Mouse (Mus musculus) myocyte (in vitro differentiated cells): ENCODE measurements around the gene Dcbld2. TPM values are rescaled to one million over a fixed set of nuclear protein-coding genes. Genes with fewer than 3 reads are reported as not detected.

ENCODE experiments used
- H3K27me3 ChIP-seq: one replicate; pipeline ENCODE4 v1.6.1; 2011; ENCODE audit not compliant: control insufficient read depth, insufficient read depth, insufficient read length
- H3K36me3 ChIP-seq: one replicate; pipeline ENCODE4 v1.6.1; 2011; ENCODE audit not compliant: control insufficient read depth, insufficient read depth
- H3K4me2 ChIP-seq: one replicate; pipeline ENCODE4 v1.6.1; 2011; ENCODE audit warnings: low read depth, control low read depth
- H3K4me3 ChIP-seq: one replicate; pipeline ENCODE4 v1.5.1; 2011; ENCODE audit warnings: mild to moderate bottlenecking, control low read depth, moderate library complexity
- H3K79me2 ChIP-seq: one replicate; pipeline ENCODE4 v1.6.1; 2011; ENCODE audit not compliant: control insufficient read depth, insufficient read depth
- H3ac ChIP-seq: one replicate; pipeline ENCODE4 v1.6.1; 2011; ENCODE audit not compliant: control insufficient read depth, insufficient read length
- CEBPB ChIP-seq: IDR thresholded peaks from 2 replicates; pipeline ENCODE4 v1.6.1; 2011; ENCODE audit warnings: mild to moderate bottlenecking, moderate library complexity; ENCODE audit not compliant: poor library complexity, insufficient read depth, severe bottlenecking
- E2F4 ChIP-seq: IDR thresholded peaks from one replicate; pipeline ENCODE4 v1.6.1; 2011; ENCODE audit warnings: mild to moderate bottlenecking, control low read depth, moderate library complexity; ENCODE audit not compliant: insufficient read depth
- MAX ChIP-seq: IDR thresholded peaks from one replicate; pipeline ENCODE4 v1.6.1; 2011; ENCODE audit warnings: low read depth, mild to moderate bottlenecking, control low read depth
- MYOD1 ChIP-seq, 3 experiments: IDR thresholded peaks; one replicate each; pipeline ENCODE4 v1.6.1; 2011; ENCODE audit warnings: control low read depth in 2 of 3, low read depth in 2 of 3, mild to moderate bottlenecking in 2 of 3, moderate library complexity in 1 of 3; ENCODE audit not compliant: insufficient read length in 2 of 3, control insufficient read depth in 1 of 3
- MYOG ChIP-seq, 3 experiments: IDR thresholded peaks; one replicate each; pipeline ENCODE4 v1.6.1; 2011; ENCODE audit warnings: control low read depth in 2 of 3, low read depth in 2 of 3, mild to moderate bottlenecking in 2 of 3; ENCODE audit not compliant: insufficient read length in 2 of 3, control insufficient read depth in 1 of 3, insufficient read depth in 1 of 3
- POLR2A ChIP-seq: IDR thresholded peaks from one replicate; pipeline ENCODE4 v1.6.1; 2011; ENCODE audit warnings: low read depth, mild to moderate bottlenecking, control low read depth, moderate library complexity; ENCODE audit not compliant: insufficient read length
- POLR2AphosphoS2 ChIP-seq: IDR thresholded peaks from one replicate; pipeline ENCODE4 v1.6.1; 2011; ENCODE audit warnings: low read depth, control low read depth; ENCODE audit not compliant: insufficient read length
- REST ChIP-seq: IDR thresholded peaks from one replicate; pipeline ENCODE4 v1.6.1; 2011; ENCODE audit warnings: mild to moderate bottlenecking, control low read depth, moderate library complexity; ENCODE audit not compliant: insufficient read depth, insufficient read length
- SRF ChIP-seq: IDR thresholded peaks from one replicate; pipeline ENCODE4 v1.6.1; 2011; ENCODE audit warnings: low read depth; ENCODE audit not compliant: control insufficient read depth, insufficient read length
- TCF12 ChIP-seq: IDR thresholded peaks from one replicate; pipeline ENCODE4 v1.6.1; 2011; ENCODE audit warnings: mild to moderate bottlenecking, control low read depth; ENCODE audit not compliant: poor library complexity, insufficient read depth, severe bottlenecking
- TCF3 ChIP-seq: IDR thresholded peaks from one replicate; pipeline ENCODE4 v1.6.1; 2011; ENCODE audit warnings: low read depth, control low read depth; ENCODE audit not compliant: insufficient read length
- USF1 ChIP-seq: IDR thresholded peaks from one replicate; pipeline ENCODE4 v1.6.1; 2011; ENCODE audit warnings: low read depth, mild to moderate bottlenecking, control low read depth, moderate library complexity
- polyA plus RNA-seq: library from polyadenylated mRNA; unstranded; fragments of >200 nt; fragmentation: generic; extraction: Trizol; gene quantifications from one replicate; pipeline ENCODE4 v1.2.1, GENCODE M21; 2012; ENCODE audit warnings: missing spikeins

Dcbld2 gene
- polyA plus RNA-seq, 1 experiment: 10.4 TPM

DNA sequence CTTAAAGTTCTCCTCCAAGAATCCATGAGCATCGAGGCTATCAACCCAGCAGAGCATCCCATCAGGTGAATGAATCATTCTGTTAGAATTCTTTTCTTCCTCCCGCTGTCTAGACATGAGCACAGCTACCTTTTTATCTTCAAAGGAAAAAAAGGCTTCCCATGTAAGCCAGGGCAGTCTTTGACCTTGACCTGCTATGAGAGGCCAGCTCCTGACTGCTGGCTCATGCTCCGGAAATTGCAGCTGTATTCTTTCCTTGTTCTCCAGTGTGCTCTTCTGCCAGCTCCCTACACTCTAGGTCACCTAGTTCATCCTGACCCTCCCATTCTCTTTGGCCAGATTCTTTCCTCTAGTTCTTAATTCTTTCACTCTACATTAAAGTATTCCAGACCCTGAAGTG is 15.2 kb upstream of the Dcbld2 start:
- Histone ChIP-seq H3K4me2 (no peak overlapping the region), H3K4me3 (no peak overlapping the region), H3K79me2 (no peaks in the 10 kb centered on the region), H3K36me3 (no peaks in the 10 kb centered on the region), H3ac (no peak overlapping the region), H3K27me3 (no peaks in the 10 kb centered on the region)
- no peak for TF ChIP-seq POLR2A
- TF ChIP-seq REST: no peak
- TF ChIP-seq USF1: no peak
- no peak for TF ChIP-seq CEBPB
- no peak for TF ChIP-seq TCF12
- no peak for TF ChIP-seq MAX
- no peak for TF ChIP-seq MYOD1 (IDR thresholded peaks at IDR 0.05; ENCODE audit: control insufficient read depth in 1 of 3, insufficient read length in 2 of 3, low read depth in 2 of 3)
- TF ChIP-seq MYOG (IDR thresholded peaks at IDR 0.05; ENCODE audit: control insufficient read depth in 1 of 3, insufficient read depth in 1 of 3, insufficient read length in 2 of 3, low read depth in 2 of 3): no peak
- TF ChIP-seq SRF: no peak

DNA sequence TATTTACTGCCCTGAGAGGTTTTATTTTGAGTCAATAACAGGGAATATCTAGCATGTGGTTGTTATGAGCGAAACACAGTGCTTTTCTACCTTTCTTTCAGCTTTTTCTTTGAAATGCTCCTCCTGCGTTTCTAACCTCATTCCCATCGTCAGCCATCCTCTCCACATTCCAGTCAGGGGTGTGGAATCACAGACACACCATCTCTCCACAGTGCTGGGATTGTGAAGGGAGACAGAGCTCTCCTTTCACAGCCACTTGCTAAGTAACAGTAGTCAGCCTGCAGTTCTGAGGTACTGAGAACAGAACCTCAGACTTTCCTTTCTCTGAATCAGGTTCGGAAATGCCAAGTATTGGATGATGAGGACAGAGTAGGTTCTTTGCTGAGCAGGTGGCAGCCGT is 14.1 kb upstream of the Dcbld2 start:
- Histone ChIP-seq H3K4me2 (no peak overlapping the region), H3K79me2 (no peaks in the 10 kb centered on the region), H3ac (no peak overlapping the region), H3K4me3 (no peak overlapping the region), H3K36me3 (no peaks in the 10 kb centered on the region), H3K27me3 (no peaks in the 10 kb centered on the region)
- TF ChIP-seq E2F4 (no peak), TCF3 (no peak)

DNA sequence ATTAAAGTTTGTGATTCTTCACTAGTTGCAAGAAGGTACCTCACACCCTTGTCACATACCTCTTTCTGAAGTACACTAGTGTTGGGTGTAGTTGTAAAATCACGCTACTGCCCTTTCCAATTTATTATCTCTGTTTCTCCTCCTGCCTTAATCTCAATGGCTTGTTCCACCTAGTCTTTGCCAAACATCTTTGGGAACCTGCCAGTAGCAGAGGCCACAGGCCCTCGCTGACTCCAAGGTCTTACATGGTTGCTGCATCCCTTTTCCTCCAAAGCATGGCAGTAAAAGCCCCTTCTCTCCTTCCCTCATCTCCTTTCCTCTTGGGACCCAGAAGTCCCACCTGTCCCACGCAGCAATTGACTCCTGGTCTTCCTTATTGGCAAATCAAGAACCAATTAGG is 9.6 kb upstream of the Dcbld2 start:
- Histone ChIP-seq H3ac (no peak overlapping the region), H3K4me2 (no peak overlapping the region), H3K36me3 (no peaks in the 10 kb centered on the region), H3K4me3 (no peak overlapping the region), H3K79me2 (no peaks in the 10 kb centered on the region), H3K27me3 (no peaks in the 10 kb centered on the region)
- no peak for TF ChIP-seq E2F4

DNA sequence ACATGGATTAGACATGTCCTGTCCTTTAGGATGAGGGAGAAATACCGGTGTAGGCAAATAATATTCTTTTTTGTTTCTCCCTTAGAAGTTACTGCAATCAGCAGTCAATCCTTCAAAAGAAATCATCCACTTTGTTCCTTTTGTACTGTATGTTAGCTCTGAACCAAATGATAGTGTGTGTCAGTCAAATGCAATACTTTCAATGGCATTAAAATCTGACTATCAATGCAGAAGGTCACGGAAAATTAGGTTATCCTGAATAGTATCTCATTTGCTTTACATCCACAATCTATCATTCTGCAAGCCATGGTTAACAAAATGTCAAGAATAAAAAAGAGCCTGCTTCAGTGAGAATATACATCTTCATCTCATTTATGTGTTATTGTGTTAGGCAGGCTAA is 7.2 kb upstream of the Dcbld2 start:
- TF ChIP-seq POLR2AphosphoS2 (no peak), REST (no peak), E2F4 (no peak), MYOG (IDR thresholded peaks at IDR 0.05; ENCODE audit: control insufficient read depth in 1 of 3, insufficient read depth in 1 of 3, insufficient read length in 2 of 3, low read depth in 2 of 3) (no peak), TCF12 (no peak), TCF3 (no peak), SRF (no peak), USF1 (no peak), CEBPB (no peak), POLR2A (no peak), MAX (no peak)
- Histone ChIP-seq H3K36me3 (no peaks in the 10 kb centered on the region), H3K4me2 (no peak overlapping the region), H3ac (no peak overlapping the region), H3K79me2 (no peaks in the 10 kb centered on the region), H3K27me3 (no peaks in the 10 kb centered on the region), H3K4me3 (no peak overlapping the region)

DNA sequence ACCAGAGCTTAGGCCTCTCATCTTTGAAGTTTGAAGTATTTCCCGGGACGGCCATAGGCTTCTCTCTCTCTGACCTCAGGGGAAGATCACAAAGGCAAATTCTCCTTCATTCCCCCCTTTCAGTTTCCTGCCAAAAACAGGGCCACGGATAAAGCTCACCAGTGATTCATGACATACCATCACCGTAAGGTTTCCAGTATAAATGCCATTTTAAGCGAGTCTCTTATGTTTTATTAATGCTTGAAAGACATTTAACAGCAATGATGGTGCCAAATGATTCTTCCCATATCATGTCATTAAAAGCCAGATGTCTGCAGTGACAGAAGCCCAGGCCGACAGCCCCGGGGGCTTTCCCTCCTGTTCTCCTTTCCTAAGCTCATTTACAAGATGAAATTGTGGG is 3.6 kb upstream of the Dcbld2 start:
- H3K4me3 ChIP-seq: no peak overlapping the region
- peak overlapping the region; percentile 18 for H3K4me2 ChIP-seq
- H3K36me3 ChIP-seq: no peaks in the 10 kb centered on the region
- no peak for TF ChIP-seq SRF
- TF ChIP-seq MAX: no peak
- TF ChIP-seq POLR2A: no peak
- TF ChIP-seq USF1: no peak
- no peak for TF ChIP-seq TCF12
- TF ChIP-seq POLR2AphosphoS2: no peak
- no peak for TF ChIP-seq MYOG (IDR thresholded peaks at IDR 0.05; ENCODE audit: control insufficient read depth in 1 of 3, insufficient read depth in 1 of 3, insufficient read length in 2 of 3, low read depth in 2 of 3)
- H3K79me2 ChIP-seq: peaks cover 8% of the 10 kb centered on the region
- no peak overlapping the region for H3ac ChIP-seq
- no peaks in the 10 kb centered on the region for H3K27me3 ChIP-seq

DNA sequence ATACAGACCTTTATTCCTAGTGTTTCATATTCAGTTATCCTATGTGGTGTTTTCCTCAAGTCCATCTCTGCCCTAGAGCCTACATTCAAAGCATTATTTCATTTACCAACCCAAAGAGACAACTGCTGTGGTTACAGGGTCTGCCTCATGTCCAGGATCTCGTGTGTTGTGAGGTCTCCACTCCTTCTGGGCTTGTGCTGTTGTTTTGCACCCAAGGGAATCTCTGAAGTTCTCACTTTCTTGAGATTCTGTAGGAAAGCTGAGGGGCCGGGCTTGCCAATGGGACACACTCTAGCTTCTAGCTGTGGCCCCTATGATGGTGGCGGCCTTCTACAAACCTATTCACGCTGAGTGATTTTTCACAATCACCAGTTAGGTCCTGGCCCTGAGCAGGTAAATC is 3.0 kb upstream of the Dcbld2 start:
- Histone ChIP-seq H3K4me2 (no peak overlapping the region), H3K36me3 (no peaks in the 10 kb centered on the region), H3K27me3 (no peaks in the 10 kb centered on the region), H3K4me3 (no peak overlapping the region), H3ac (no peak overlapping the region), H3K79me2 (peaks cover 14% of the 10 kb centered on the region)
- TF ChIP-seq TCF12: no peak
- TF ChIP-seq POLR2AphosphoS2: no peak
- TF ChIP-seq MAX: no peak
- no peak for TF ChIP-seq USF1
- no peak for TF ChIP-seq POLR2A
- no peak for TF ChIP-seq REST
- TF ChIP-seq E2F4: no peak
- no peak for TF ChIP-seq CEBPB
- TF ChIP-seq SRF: no peak
- no peak for TF ChIP-seq MYOG (IDR thresholded peaks at IDR 0.05; ENCODE audit: control insufficient read depth in 1 of 3, insufficient read depth in 1 of 3, insufficient read length in 2 of 3, low read depth in 2 of 3)
- no peak for TF ChIP-seq MYOD1 (IDR thresholded peaks at IDR 0.05; ENCODE audit: control insufficient read depth in 1 of 3, insufficient read length in 2 of 3, low read depth in 2 of 3)
- no peak for TF ChIP-seq TCF3
